Mouse (Mus musculus) cerebellum, adult 2 months (tissue): ENCODE results near the gene Gm49711.

Source experiments
- CTCF ChIP-seq: fragments of 200-500 bp; IDR thresholded peaks from 2 replicates; pipeline ENCODE4 v1.5.1; 2011; ENCODE audit warnings: low read depth, mild to moderate bottlenecking, control low read depth, low read length, moderate library complexity, borderline replicate concordance; ENCODE audit not compliant: insufficient read depth
- POLR2A ChIP-seq: fragments of 200-500 bp; IDR thresholded peaks from 2 replicates; pipeline ENCODE4 v1.6.1; 2011; ENCODE audit warnings: low read length, control low read depth, borderline replicate concordance; ENCODE audit not compliant: insufficient read depth

DNA sequence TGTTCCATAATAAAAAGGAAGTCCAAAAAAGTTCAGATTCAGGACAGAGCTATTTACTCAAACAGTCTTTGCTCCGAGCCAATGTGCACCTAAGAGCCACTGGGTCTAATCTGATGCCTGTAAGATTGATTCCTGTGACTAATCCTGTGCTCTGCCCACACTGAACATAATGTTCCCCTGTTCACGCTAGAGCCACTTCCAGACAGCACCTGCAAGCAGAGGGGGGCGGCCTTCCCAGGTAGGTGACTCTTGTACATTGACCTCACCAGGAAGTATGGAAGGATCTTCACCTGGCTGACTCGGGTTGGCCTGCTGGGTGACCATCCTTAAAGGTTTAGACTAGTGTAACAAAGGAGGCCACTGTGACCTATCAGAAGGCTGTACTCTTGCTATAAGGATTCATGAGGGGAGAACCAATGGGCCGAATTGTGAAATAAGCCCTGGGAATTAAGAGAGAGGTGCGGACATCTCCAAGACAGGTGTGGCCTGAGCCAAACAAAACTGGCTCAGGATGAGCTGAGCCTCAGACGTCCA lies 6.3 kb upstream of the Gm49711 start:
- TF ChIP-seq POLR2A (no peak), CTCF (no peak)
